Mouse (Mus musculus): ENCODE results near the gene Heatr9. TPM values are rescaled to one million over a fixed set of nuclear protein-coding genes. Genes with fewer than 3 reads are reported as not detected.

The Heatr9 gene
- polyA plus RNA-seq, 1 experiment from 2014 or later: not detected

- Histone ChIP-seq H3K36me3 (ENCODE audit: control insufficient read depth, insufficient read depth, low read length) (no peaks in the 10 kb centered on the region), H3K4me1 (ENCODE audit: control insufficient read depth, insufficient read depth, low read length) (no peaks in the 10 kb centered on the region), H3K4me2 (no peak overlapping the region), H3K9me3 (ENCODE audit: control insufficient read depth, low read length) (no peaks in the 10 kb centered on the region), H3K4me3 (ENCODE audit: low read depth, low read length) (no peak overlapping the region), H3K9ac (ENCODE audit: low read length) (no peak overlapping the region), H3K27me3 (ENCODE audit: control insufficient read depth, insufficient read depth, low read length) (no peaks in the 10 kb centered on the region), H3K27ac (ENCODE audit: low read depth, low read length) (no peak overlapping the region)
- no peak for DNase-seq (ENCODE audit: low spot score, missing footprints)
- WGBS: 78% methylated on average over 3 of the region's 3 CpGs
- ATAC-seq (ENCODE audit: low FRiP score): no peak
Measured at GRCm38 (mm10) chr11:83538705-83539314, 16.8 kb upstream of the Heatr9 start.

- Histone ChIP-seq H3K27ac (ENCODE audit: low read depth, low read length) (no peak overlapping the region), H3K4me2 (no peak overlapping the region), H3K4me1 (ENCODE audit: control insufficient read depth, insufficient read depth, low read length) (no peaks in the 10 kb centered on the region), H3K9me3 (ENCODE audit: control insufficient read depth, low read length) (no peaks in the 10 kb centered on the region), H3K36me3 (ENCODE audit: control insufficient read depth, insufficient read depth, low read length) (no peaks in the 10 kb centered on the region), H3K4me3 (ENCODE audit: low read depth, low read length) (no peak overlapping the region), H3K9ac (ENCODE audit: low read length) (no peak overlapping the region), H3K27me3 (ENCODE audit: control insufficient read depth, insufficient read depth, low read length) (no peaks in the 10 kb centered on the region)
- ATAC-seq (ENCODE audit: low FRiP score) (no peak), DNase-seq (ENCODE audit: low spot score, missing footprints) (no peak)
- WGBS: 81% methylated on average over 3 of the region's 3 CpGs
Measured at GRCm38 (mm10) chr11:83536831-83537230, 14.9 kb upstream of the Heatr9 start.

- no peak for DNase-seq (ENCODE audit: low spot score, missing footprints)
Measured at GRCm38 (mm10) chr11:83534609-83535423, 12.8 kb upstream of the Heatr9 start.

GRCm38 (mm10) chr11:83534143-83534542 lies 12.2 kb upstream of the Heatr9 start:
- no peak for ATAC-seq (ENCODE audit: low FRiP score)
- H3K4me1 ChIP-seq (ENCODE audit: control insufficient read depth, insufficient read depth, low read length): no peaks in the 10 kb centered on the region

More at GRCm38 (mm10) chr11:83534609-83535423, 12.8 kb upstream of the Heatr9 start:
- Histone ChIP-seq H3K9ac (ENCODE audit: low read length) (no peak overlapping the region), H3K4me2 (no peak overlapping the region), H3K4me3 (ENCODE audit: low read depth, low read length) (no peak overlapping the region), H3K4me1 (ENCODE audit: control insufficient read depth, insufficient read depth, low read length) (no peaks in the 10 kb centered on the region), H3K36me3 (ENCODE audit: control insufficient read depth, insufficient read depth, low read length) (no peaks in the 10 kb centered on the region), H3K9me3 (ENCODE audit: control insufficient read depth, low read length) (no peaks in the 10 kb centered on the region), H3K27me3 (ENCODE audit: control insufficient read depth, insufficient read depth, low read length) (no peaks in the 10 kb centered on the region), H3K27ac (ENCODE audit: low read depth, low read length) (no peak overlapping the region)
- no peak for ATAC-seq (ENCODE audit: low FRiP score)
- WGBS: 66% methylated on average over 13 of the region's 13 CpGs

GRCm38 (mm10) chr11:83533192-83533591 lies 11.2 kb upstream of the Heatr9 start:
- no peak for ATAC-seq (ENCODE audit: low FRiP score)

More at GRCm38 (mm10) chr11:83534143-83534542, 12.2 kb upstream of the Heatr9 start:
- Histone ChIP-seq H3K36me3 (ENCODE audit: control insufficient read depth, insufficient read depth, low read length) (no peaks in the 10 kb centered on the region), H3K27ac (ENCODE audit: low read depth, low read length) (no peak overlapping the region), H3K9ac (ENCODE audit: low read length) (no peak overlapping the region), H3K9me3 (ENCODE audit: control insufficient read depth, low read length) (no peaks in the 10 kb centered on the region), H3K4me3 (ENCODE audit: low read depth, low read length) (no peak overlapping the region), H3K27me3 (ENCODE audit: control insufficient read depth, insufficient read depth, low read length) (no peaks in the 10 kb centered on the region), H3K4me2 (no peak overlapping the region)
- 91% methylated on average over 8 of the region's 8 CpGs for WGBS
- no peak for DNase-seq (ENCODE audit: low spot score, missing footprints)

GRCm38 (mm10) chr11:83530360-83530759 lies 8.4 kb upstream of the Heatr9 start, which contains the start of gene Ccl5:
Gene Ccl5, minus strand, starts transcription at chr11:83530518.
- Histone ChIP-seq H3K36me3 (ENCODE audit: control insufficient read depth, insufficient read depth, low read length) (no peaks in the 10 kb centered on the region), H3K4me1 (ENCODE audit: control insufficient read depth, insufficient read depth, low read length) (no peaks in the 10 kb centered on the region), H3K27me3 (ENCODE audit: control insufficient read depth, insufficient read depth, low read length) (no peaks in the 10 kb centered on the region), H3K4me3 (ENCODE audit: low read depth, low read length) (no peak within 1 kb of the TSS), H3K27ac (ENCODE audit: low read depth, low read length) (no peak within 1 kb of the TSS), H3K9me3 (ENCODE audit: control insufficient read depth, low read length) (no peaks in the 10 kb centered on the region), H3K9ac (ENCODE audit: low read length) (no peak within 1 kb of the TSS), H3K4me2 (no peak within 1 kb of the TSS)
- no peak for ATAC-seq (ENCODE audit: low FRiP score)
- 88% methylated on average over 5 of the region's 5 CpGs for WGBS
- DNase-seq (ENCODE audit: low spot score, missing footprints): no peak

More at GRCm38 (mm10) chr11:83533192-83533591, 11.2 kb upstream of the Heatr9 start:
- Histone ChIP-seq H3K9ac (ENCODE audit: low read length) (no peak overlapping the region), H3K9me3 (ENCODE audit: control insufficient read depth, low read length) (no peaks in the 10 kb centered on the region), H3K27me3 (ENCODE audit: control insufficient read depth, insufficient read depth, low read length) (no peaks in the 10 kb centered on the region), H3K36me3 (ENCODE audit: control insufficient read depth, insufficient read depth, low read length) (no peaks in the 10 kb centered on the region), H3K27ac (ENCODE audit: low read depth, low read length) (no peak overlapping the region), H3K4me2 (no peak overlapping the region), H3K4me1 (ENCODE audit: control insufficient read depth, insufficient read depth, low read length) (no peaks in the 10 kb centered on the region), H3K4me3 (ENCODE audit: low read depth, low read length) (no peak overlapping the region)
- no peak for DNase-seq (ENCODE audit: low spot score, missing footprints)
- WGBS: 97% methylated on average over 1 of the region's 1 CpGs

GRCm38 (mm10) chr11:83529024-83529423 lies 7.0 kb upstream of the Heatr9 start:
- no peak overlapping the region for H3K27ac ChIP-seq (ENCODE audit: low read depth, low read length)
- no peaks in the 10 kb centered on the region for H3K27me3 ChIP-seq (ENCODE audit: control insufficient read depth, insufficient read depth, low read length)
- no peak overlapping the region for H3K4me2 ChIP-seq
- no peaks in the 10 kb centered on the region for H3K36me3 ChIP-seq (ENCODE audit: control insufficient read depth, insufficient read depth, low read length)
- ATAC-seq (ENCODE audit: low FRiP score) (no peak), DNase-seq (ENCODE audit: low spot score, missing footprints) (no peak)
- H3K4me3 ChIP-seq (ENCODE audit: low read depth, low read length): no peak overlapping the region
- no peak overlapping the region for H3K9ac ChIP-seq (ENCODE audit: low read length)
- no peaks in the 10 kb centered on the region for H3K9me3 ChIP-seq (ENCODE audit: control insufficient read depth, low read length)
- 78% methylated on average over 12 of the region's 12 CpGs for WGBS
- H3K4me1 ChIP-seq (ENCODE audit: control insufficient read depth, insufficient read depth, low read length): no peaks in the 10 kb centered on the region

- H3K27me3 ChIP-seq (ENCODE audit: control insufficient read depth, insufficient read depth, low read length): no peaks in the 10 kb centered on the region
- ATAC-seq (ENCODE audit: low FRiP score): no peak
- WGBS: 70% methylated on average over 6 of the region's 6 CpGs
- H3K4me1 ChIP-seq (ENCODE audit: control insufficient read depth, insufficient read depth, low read length): no peaks in the 10 kb centered on the region
- no peaks in the 10 kb centered on the region for H3K36me3 ChIP-seq (ENCODE audit: control insufficient read depth, insufficient read depth, low read length)
- H3K4me3 ChIP-seq (ENCODE audit: low read depth, low read length): no peak overlapping the region
- H3K4me2 ChIP-seq: no peak overlapping the region
- DNase-seq (ENCODE audit: low spot score, missing footprints): no peak
- no peaks in the 10 kb centered on the region for H3K9me3 ChIP-seq (ENCODE audit: control insufficient read depth, low read length)
- no peak overlapping the region for H3K9ac ChIP-seq (ENCODE audit: low read length)
- no peak overlapping the region for H3K27ac ChIP-seq (ENCODE audit: low read depth, low read length)
Measured at GRCm38 (mm10) chr11:83518371-83518770, 3.6 kb downstream of the Heatr9 start.

GRCm38 (mm10) chr11:83517153-83517552 lies 4.8 kb downstream of the Heatr9 start:
- ATAC-seq (ENCODE audit: low FRiP score): no peak
- no peaks in the 10 kb centered on the region for H3K9me3 ChIP-seq (ENCODE audit: control insufficient read depth, low read length)
- H3K9ac ChIP-seq (ENCODE audit: low read length): no peak overlapping the region
- H3K27ac ChIP-seq (ENCODE audit: low read depth, low read length): no peak overlapping the region
- H3K27me3 ChIP-seq (ENCODE audit: control insufficient read depth, insufficient read depth, low read length): no peaks in the 10 kb centered on the region
- H3K4me3 ChIP-seq (ENCODE audit: low read depth, low read length): no peak overlapping the region
- no peaks in the 10 kb centered on the region for H3K4me1 ChIP-seq (ENCODE audit: control insufficient read depth, insufficient read depth, low read length)
- H3K36me3 ChIP-seq (ENCODE audit: control insufficient read depth, insufficient read depth, low read length): no peaks in the 10 kb centered on the region
- DNase-seq (ENCODE audit: low spot score, missing footprints): no peak
- no peak overlapping the region for H3K4me2 ChIP-seq

All from midbrain, embryonic 11.5 days (tissue).